Mouse (Mus musculus): ENCODE measurements around the gene Tubb2b. TPM values are rescaled to one million over a fixed set of nuclear protein-coding genes. Genes with fewer than 3 reads are reported as not detected.

The Tubb2b gene
- 100 to 1,000 TPM; 227 to 233 TPM for total RNA-seq (2021)
- long read RNA-seq, experiment 1, transcript Tubb2b-201 (4 exons, 2,182 nt): major isoform, 18 of 39 reads
- long read RNA-seq, experiment 1, partial matches to known transcripts: 5 of 39 reads
- long read RNA-seq, experiment 1, other reads (novel, unspliced or antisense): 16 of 39 reads
- long read RNA-seq, experiment 2, transcript Tubb2b-201 (4 exons, 2,182 nt): major isoform, 24 of 64 reads
- long read RNA-seq, experiment 2, partial matches to known transcripts: 8 of 64 reads
- long read RNA-seq, experiment 2, other reads (novel, unspliced or antisense): 32 of 64 reads

DNA sequence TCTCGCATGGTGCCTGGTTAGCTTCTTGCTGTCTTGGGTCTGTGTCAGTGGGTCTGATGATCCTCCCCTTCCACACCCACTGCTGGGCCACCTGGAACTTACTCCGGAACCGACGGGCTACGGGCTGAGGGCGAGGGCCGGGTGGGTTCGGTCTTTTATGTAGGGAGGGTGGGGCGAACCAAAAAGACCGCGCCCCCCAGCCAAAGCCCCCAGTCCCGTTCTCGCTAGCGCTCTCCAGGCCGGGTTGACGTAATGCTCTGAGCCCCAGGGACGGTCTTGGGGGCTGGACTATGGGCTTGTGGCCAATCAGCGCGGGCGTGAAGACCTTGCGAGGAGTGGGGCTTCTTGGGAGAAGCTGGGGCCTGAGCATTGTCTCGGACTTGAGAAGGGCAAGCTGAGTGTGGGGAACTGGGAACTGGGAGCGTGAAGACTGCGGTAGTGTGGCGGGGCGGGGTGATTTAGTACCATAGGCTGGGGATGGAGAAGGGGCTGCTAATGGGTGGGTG is at the start of gene Tubb2b:
TSS of gene Tubb2b (minus strand) at position 241 of the 506 bp plus-strand sequence.
- Histone ChIP-seq H3K4me3 (peak within 1 kb of the TSS; percentile 86), H3K27ac (peak within 1 kb of the TSS; percentile 92)
- peak; percentile 78 to 87 for DNase-seq (ENCODE audit: low spot score in 2 of 2)
- no peak for TF ChIP-seq CTCF (conservative IDR thresholded peaks at IDR 0.05)

DNA sequence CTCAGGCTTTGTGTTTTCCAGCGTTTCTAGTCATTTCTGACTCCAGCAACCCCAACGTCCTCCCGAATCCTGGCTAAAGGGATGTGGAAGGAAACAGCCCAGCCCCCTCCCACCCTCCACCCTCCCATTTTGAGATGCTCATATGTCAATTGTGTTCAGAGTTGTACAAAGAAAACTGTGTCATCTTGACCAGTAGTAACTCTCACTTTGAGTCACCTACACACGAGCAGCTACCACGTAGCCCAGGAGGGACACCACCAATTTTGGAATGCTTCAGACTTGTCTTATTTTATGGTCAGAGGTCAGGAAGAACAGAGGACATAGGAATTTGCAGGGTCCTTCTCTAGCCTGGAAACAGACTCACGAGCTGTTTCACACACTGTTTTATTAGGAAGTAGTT is 43.8 kb upstream of the Tubb2b start:
- DNase-seq (ENCODE audit: low spot score in 2 of 2): no peak
- no peak for TF ChIP-seq CTCF (conservative IDR thresholded peaks at IDR 0.05)
- no peak overlapping the region for H3K4me3 ChIP-seq
- no peak overlapping the region for H3K27ac ChIP-seq

DNA sequence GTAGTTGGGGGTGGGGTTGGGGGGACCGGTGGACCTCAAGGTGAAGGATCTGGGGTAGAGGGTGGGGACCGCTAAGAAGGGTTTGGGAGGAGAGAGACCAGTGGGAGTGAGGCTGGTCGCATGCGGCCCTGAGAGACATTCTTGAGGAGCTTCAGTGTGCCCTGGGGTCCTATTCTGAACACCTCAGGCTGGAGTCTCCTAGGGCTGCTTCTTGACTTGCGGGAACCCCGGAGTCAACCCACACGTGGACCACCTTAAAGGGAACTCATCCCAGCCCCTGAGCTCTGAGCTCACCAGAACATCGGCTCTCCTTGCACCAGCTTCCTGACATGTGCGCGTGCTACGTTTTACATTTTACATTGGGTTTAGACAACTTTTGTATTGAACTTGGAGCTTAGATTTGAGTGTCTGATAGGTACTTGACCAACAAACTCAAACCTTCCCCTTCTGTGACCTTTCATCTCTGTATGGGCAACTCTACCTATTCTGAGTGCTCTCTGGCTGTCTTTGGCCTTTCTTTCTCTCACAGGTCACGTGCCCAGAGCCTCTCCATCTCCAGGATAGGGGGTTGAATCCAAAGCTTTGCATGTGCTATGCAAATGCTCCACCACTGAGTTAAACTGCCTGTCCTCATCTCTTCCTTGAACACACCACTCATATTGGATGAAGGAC is 33.2 kb upstream of the Tubb2b start:
- no peak for DNase-seq (ENCODE audit: low spot score in 2 of 2)

DNA sequence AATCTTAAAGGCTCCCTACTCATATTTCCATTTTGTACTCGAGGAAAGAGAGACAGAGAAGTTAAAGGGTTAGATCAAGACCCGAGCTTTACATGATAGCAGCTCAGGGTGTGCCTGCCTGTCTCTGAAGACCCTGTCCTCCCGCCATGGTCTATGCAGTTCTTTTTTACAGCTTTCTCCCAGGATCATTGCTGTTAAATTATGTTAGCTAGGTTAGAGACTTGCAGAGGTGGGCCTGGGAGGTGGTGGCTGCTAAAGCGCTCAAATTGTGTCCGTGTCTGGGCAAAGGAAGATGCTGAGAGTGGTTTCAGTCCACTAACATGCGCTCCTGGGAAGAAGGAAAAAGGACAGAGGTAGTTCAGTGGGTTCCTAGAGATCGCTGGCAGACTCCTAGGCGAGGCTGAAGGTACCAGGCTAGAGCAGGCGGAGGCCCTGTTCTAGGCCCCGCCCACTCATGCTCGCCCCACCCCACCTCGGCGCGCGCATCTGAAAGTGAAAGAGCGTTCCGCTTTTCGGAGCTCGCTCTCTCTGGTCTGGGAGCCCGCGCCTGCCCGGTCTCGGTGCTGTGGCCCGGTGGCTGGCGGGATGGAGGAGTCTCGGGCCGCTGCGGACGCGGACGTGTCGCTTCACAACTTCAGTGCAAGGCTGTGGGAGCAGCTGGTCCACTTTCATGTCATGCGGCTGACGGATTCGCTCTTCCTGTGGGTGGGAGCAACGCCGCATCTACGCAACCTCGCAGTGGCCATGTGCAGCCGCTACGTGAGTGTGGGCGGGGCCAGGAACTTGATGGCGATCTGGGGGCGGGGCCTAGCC is 32.4 kb upstream of the Tubb2b start, which contains the start of gene Psmg4:
TSS of gene Psmg4 (plus strand) at position 474 of the 813 bp plus-strand sequence.
- TF ChIP-seq CTCF (conservative IDR thresholded peaks at IDR 0.05): no peak
- DNase-seq (ENCODE audit: low spot score in 2 of 2): peak; percentile 89 to 91

More for the DNA sequence above, 33.2 kb upstream of the Tubb2b start:
- Histone ChIP-seq H3K4me3 (peak overlapping the region; percentile 86), H3K27ac (peak overlapping the region; percentile 96)
- TF ChIP-seq CTCF (conservative IDR thresholded peaks at IDR 0.05): no peak

DNA sequence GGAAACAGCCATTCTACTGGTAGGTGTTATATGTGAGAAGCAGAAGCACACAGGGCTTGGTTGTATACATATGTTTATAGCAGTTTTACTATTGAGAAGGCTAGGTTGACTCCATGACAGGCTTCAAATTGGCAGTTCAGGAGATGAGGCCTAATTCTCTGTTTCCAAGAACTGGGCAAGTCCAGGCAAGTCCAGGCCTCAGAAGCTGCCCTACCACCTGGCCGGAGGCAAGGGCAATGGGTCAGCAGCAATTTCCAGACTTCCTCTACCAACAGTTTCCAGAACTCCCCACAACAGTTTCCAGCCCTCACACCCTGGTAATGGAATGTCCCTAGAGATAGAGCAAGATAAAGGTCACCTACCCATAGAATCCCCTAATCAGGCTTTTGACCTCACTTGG is 29.7 kb upstream of the Tubb2b start:
- TF ChIP-seq CTCF (conservative IDR thresholded peaks at IDR 0.05): no peak
- no peak overlapping the region for H3K4me3 ChIP-seq
- H3K27ac ChIP-seq: no peak overlapping the region
- DNase-seq (ENCODE audit: low spot score in 2 of 2): no peak

More for the DNA sequence above, 32.4 kb upstream of the Tubb2b start, which contains the start of gene Psmg4:
- Histone ChIP-seq H3K27ac (peak within 1 kb of the TSS; percentile 96), H3K4me3 (peak within 1 kb of the TSS; percentile 86)

DNA sequence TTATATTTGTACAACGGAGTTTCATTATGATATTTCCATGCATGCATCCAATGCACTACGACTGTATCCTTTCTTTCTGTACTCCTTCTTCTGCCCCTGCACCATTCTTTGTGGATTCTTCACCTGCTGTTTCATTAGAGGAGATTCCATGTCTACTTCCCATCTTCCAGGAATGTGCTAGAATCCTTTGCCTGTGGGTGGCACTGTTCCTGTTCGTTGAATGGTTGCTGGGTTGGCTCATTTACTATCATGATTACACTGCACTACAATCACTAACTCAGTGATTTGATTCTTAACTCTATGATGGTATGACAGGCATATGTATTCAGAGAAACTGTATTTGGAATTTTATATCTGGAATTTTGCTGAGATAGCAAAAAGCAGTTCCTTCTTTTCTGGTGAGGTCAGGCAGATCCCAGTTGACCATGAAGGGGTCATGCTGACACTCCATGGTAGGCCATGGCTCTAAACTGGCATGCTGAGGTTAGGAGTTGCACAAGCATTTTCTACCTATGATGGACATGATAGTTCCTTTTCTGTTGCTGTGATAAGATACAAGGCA is 27.4 kb upstream of the Tubb2b start:
- DNase-seq (ENCODE audit: low spot score in 2 of 2): no peak
- H3K4me3 ChIP-seq: no peak overlapping the region
- no peak overlapping the region for H3K27ac ChIP-seq
- peak; percentile 48 for TF ChIP-seq CTCF (conservative IDR thresholded peaks at IDR 0.05)

DNA sequence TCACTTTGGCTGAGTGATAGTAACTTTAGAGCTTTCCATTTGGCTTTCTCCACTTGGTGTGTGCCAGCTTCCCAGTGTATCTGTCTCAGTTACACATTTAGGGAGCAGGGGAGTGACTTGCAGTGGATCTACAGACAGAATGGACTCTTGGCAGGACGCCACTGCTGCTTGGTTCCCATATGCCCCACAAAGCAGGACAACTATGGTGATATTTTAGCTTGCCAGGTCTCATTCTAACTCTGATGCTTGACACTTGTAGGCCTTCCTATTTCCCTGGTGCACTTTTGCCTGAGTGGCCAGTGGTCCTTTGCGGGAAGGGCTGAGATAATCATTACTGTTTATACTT is 26.5 kb upstream of the Tubb2b start:
- no peak for DNase-seq (ENCODE audit: low spot score in 2 of 2)
- H3K4me3 ChIP-seq: no peak overlapping the region
- TF ChIP-seq CTCF (conservative IDR thresholded peaks at IDR 0.05): no peak
- H3K27ac ChIP-seq: no peak overlapping the region; the same call in 1 of the 2 replicates

DNA sequence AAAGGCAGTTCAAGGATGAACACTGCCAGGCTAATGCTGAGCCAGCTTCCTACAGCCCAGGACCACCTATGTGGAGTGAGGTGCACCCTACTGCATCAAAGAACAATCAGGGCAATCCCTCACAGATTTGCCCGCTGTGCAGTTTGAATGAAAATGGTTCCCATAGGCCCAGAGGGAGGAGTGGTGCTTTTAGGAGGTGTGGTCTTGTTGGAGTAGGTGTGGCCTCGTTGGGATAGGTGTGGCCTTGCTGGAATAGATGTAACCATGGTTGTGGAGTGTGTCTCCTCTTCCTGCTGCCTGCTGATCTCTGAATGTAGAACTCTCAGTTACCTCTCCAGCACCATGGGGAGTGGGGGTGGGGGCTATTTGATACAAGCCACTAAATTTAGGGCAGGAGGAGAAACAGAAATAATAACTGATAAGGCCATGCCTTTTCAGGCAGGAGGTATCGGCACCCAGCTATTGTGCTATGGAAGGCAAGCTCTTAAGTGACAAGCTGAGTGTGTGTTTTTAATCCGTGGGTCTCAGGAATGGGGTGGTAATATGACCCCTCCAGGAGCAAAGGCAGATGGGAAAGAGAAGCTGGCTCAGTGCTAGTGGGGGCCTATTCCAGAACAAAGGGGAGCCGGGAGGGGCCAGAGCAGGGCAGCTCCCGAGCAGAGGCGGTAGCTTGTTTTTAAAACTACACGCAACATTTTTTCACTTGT is 26.0 kb upstream of the Tubb2b start:
- Histone ChIP-seq H3K4me3 (no peak overlapping the region), H3K27ac (no peak overlapping the region; the same call in 1 of the 2 replicates)
- no peak for TF ChIP-seq CTCF (conservative IDR thresholded peaks at IDR 0.05)
- DNase-seq (ENCODE audit: low spot score in 2 of 2): no peak

DNA sequence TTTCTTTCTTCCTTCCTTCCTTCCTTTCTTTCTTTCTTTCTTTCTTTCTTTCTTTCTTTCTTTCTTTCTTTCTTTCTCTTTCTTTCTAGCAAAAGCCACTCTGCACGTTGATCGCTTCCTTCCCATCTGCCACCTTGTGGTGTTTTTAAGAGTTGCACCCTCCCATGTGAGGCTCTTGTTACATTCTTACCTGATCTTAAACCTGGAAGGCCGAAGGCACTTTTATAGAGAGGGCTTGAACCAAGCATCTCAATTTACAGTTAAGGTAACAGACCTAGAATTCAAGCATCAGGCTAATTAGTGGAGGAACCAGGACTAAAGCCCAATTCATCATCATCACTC is 24.6 kb upstream of the Tubb2b start:
- peak in 1 of 2 experiments; percentile 78 for DNase-seq (ENCODE audit: low spot score in 2 of 2)
- peak overlapping the region; percentile 40 for H3K4me3 ChIP-seq
- peak overlapping the region; percentile 87; the same call in 1 of the 2 replicates for H3K27ac ChIP-seq
- TF ChIP-seq CTCF (conservative IDR thresholded peaks at IDR 0.05): peak; percentile 80

DNA sequence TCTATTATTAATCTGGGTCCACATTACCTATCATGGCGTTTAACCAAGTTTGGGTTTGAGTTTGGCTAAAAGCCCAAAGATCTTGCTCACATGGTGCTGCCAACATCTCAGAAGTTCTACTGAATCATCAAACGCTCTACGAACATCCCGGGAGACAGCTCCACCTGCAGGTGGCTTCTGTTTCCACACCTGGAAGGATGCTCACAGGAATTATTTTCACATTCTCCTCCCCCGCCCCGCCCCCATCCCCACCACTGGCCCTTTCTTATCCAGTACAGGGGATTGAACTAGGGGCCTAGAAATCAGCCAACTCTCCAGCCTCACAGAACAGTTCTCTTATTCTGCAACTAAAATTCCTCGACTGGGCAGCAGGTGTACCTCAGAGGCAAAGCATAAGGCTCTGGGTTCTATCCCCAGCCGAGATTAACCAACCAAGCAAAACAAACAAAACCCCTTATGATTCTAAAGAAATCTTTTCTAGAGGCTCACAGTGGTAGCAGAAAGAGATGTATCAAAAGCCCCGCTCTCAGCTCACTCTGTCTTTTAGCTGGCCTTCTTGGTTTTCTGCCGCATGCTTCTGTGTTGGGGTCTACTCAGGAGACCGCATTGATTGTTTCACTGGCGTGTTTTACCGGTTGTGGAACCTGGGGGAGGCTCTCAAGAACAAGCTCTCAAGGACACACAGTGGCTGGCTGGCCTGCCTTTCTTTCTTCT is 24.1 kb upstream of the Tubb2b start:
- H3K27ac ChIP-seq: peak overlapping the region; percentile 87
- peak; percentile 82 to 83 for DNase-seq (ENCODE audit: low spot score in 2 of 2)
- peak; percentile 83 for TF ChIP-seq CTCF (conservative IDR thresholded peaks at IDR 0.05)
- H3K4me3 ChIP-seq: peak overlapping the region; percentile 40

DNA sequence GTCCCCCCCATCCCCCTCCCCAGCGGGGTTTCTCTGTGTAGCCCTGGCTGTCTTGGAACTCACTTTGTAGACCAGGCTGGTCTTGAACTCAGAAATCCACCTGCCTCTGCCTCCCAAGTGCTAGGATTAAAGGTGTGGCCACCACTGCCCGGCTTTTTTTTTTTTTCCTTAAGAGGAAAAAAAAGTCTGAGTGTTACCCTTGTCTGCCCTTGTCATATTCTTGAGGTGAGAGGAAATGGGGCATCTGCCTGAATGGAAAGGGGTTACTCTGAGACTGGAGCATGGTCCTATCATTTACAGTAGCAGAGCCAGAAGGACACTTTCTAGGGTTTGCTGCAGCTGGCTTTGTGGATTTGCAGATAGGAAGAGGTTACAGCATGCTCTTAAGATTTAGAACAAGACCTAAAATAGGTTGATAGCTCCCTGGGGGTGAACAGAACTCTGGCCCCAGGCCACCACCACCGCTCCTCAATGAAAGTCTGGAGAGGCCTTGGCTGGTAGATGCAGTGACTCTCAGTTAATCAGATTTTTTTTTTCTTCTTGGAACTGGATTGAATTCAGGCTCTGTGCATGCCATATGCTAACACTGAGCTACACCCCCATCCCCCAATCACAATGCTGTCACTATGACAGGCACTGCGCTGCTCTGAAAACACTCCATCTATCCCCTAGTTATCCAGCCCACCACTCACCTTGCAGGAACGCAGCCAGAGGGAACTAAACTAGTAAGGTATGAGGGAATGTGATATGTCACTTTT is 23.2 kb upstream of the Tubb2b start:
- peak overlapping the region; percentile 87 for H3K27ac ChIP-seq
- peak in 1 of 2 experiments; percentile 69 for DNase-seq (ENCODE audit: low spot score in 2 of 2)
- peak overlapping the region; percentile 20 for H3K4me3 ChIP-seq
- no peak for TF ChIP-seq CTCF (conservative IDR thresholded peaks at IDR 0.05)

Measured in layer of hippocampus, adult 2 months (tissue).